Mouse (Mus musculus) naive thymus-derived CD4-positive, alpha-beta T cell, adult 2 months (primary cell): ENCODE data around the gene Ptgdr.
"Not testable (repeated sequence)": the region's sequence is repeated elsewhere in the genome, so short reads cannot be mapped to it uniquely, and the experiment has no call there.

Experiments
- DNase-seq: peaks from one replicate; pipeline ENCODE4 v3.0.0-alpha.2; 2011; ENCODE audit warnings: low read depth

Gene Ptgdr

GRCm38 (mm10) chr14:44858868-44859613 is at the start of gene Ptgdr:
TSS of gene Ptgdr (minus strand) at chr14:44859375.
- no peak for DNase-seq

- DNase-seq: no peak
These were observed 48.6 kb upstream of the Ptgdr start for GRCm38 (mm10) chr14:44907774-44908173.

GRCm38 (mm10) chr14:44904199-44904598 is 45.0 kb upstream of the Ptgdr start:
- DNase-seq: no peak

- DNase-seq: not testable (repeated sequence)
These were observed 42.6 kb upstream of the Ptgdr start for GRCm38 (mm10) chr14:44901735-44902134.

GRCm38 (mm10) chr14:44891387-44892132 is 32.4 kb upstream of the Ptgdr start:
- DNase-seq: no peak

- DNase-seq: no peak
These were observed 10.5 kb upstream of the Ptgdr start for GRCm38 (mm10) chr14:44869686-44870085.

- no peak for DNase-seq
These were observed 6.5 kb upstream of the Ptgdr start for GRCm38 (mm10) chr14:44865661-44866060.

GRCm38 (mm10) chr14:44863086-44863485 is 3.9 kb upstream of the Ptgdr start:
- no peak for DNase-seq

GRCm38 (mm10) chr14:44861161-44861560 is 2.0 kb upstream of the Ptgdr start:
- no peak for DNase-seq

GRCm38 (mm10) chr14:44858372-44858771 is 803 bp downstream of the Ptgdr start:
- DNase-seq: no peak

- not testable (repeated sequence) for DNase-seq
These were observed 8.5 kb downstream of the Ptgdr start for GRCm38 (mm10) chr14:44850637-44851036.

- no peak for DNase-seq
These were observed 11.4 kb downstream of the Ptgdr start for GRCm38 (mm10) chr14:44847740-44848139.

GRCm38 (mm10) chr14:44846558-44847263 is 12.5 kb downstream of the Ptgdr start:
- DNase-seq: no peak

GRCm38 (mm10) chr14:44843768-44844755 is 15.1 kb downstream of the Ptgdr start:
- no peak for DNase-seq

- DNase-seq: no peak
These were observed 20.5 kb downstream of the Ptgdr start for GRCm38 (mm10) chr14:44838685-44839084.

GRCm38 (mm10) chr14:44835132-44835531 is 24.0 kb downstream of the Ptgdr start:
- no peak for DNase-seq

- DNase-seq: not testable (repeated sequence)
These were observed 25.0 kb downstream of the Ptgdr start for GRCm38 (mm10) chr14:44834134-44834533.

GRCm38 (mm10) chr14:44833096-44833495 is 26.1 kb downstream of the Ptgdr start:
- not testable (repeated sequence) for DNase-seq

GRCm38 (mm10) chr14:44827736-44828135 is 31.4 kb downstream of the Ptgdr start:
- DNase-seq: no peak

- DNase-seq: no peak
These were observed 37.8 kb downstream of the Ptgdr start for GRCm38 (mm10) chr14:44821177-44822057.
